Mouse (Mus musculus): Measurements from ENCODE around the gene Dhx57.

Gene Dhx57

GRCm38 (mm10) chr17:80193075-80193474, 97.2 kb downstream of the Dhx57 start:
- peak; percentile 41 for DNase-seq (ENCODE audit: low spot score)
